Mouse (Mus musculus) embryonic facial prominence, embryonic 15.5 days (tissue): ENCODE results near the gene Gm20388. TPM values are rescaled to one million over a fixed set of nuclear protein-coding genes. Genes with fewer than 3 reads are reported as not detected.

ENCODE experiments used
- ATAC-seq: fragments of 200-750 bp; cut with Nextera tagmentation; 2 replicates; pipeline ENCODE4 v1.8.0; 2017; ENCODE audit warnings: low read depth, moderate TSS enrichment; ENCODE audit not compliant: insufficient number of reproducible peaks, low FRiP score, low TSS enrichment
- H3K27ac ChIP-seq: fragments of 300-500 bp; sonication (generic); replicated peaks from 2 replicates; pipeline ENCODE4 v1.5.1; 2015; ENCODE audit warnings: mild to moderate bottlenecking, inconsistent platforms
- H3K27me3 ChIP-seq: fragments of 300-500 bp; sonication (generic); 2 replicates; pipeline ENCODE4 v1.6.1; 2015; ENCODE audit warnings: inconsistent platforms
- H3K36me3 ChIP-seq: fragments of 300-500 bp; sonication (generic); 2 replicates; pipeline ENCODE4 v1.6.1; 2015; ENCODE audit warnings: mild to moderate bottlenecking, inconsistent platforms
- H3K4me1 ChIP-seq: fragments of 300-500 bp; sonication (generic); 2 replicates; pipeline ENCODE4 v1.6.1; 2015; ENCODE audit warnings: inconsistent platforms
- H3K4me2 ChIP-seq: fragments of 300-500 bp; sonication (generic); replicated peaks from 2 replicates; pipeline ENCODE4 v1.6.1; 2015; ENCODE audit warnings: mild to moderate bottlenecking, inconsistent platforms
- H3K4me3 ChIP-seq: fragments of 300-500 bp; sonication (generic); replicated peaks from 2 replicates; pipeline ENCODE4 v1.5.1; 2015; ENCODE audit warnings: mild to moderate bottlenecking, inconsistent platforms
- H3K9ac ChIP-seq: fragments of 300-500 bp; sonication (generic); 2 replicates; pipeline ENCODE4 v1.6.1; 2015; ENCODE audit warnings: inconsistent platforms
- H3K9me3 ChIP-seq: fragments of 300-500 bp; sonication (generic); replicated peaks from 2 replicates; pipeline ENCODE4 v1.6.1; 2016; ENCODE audit warnings: inconsistent platforms
- WGBS: fragments of 180-500 bp; shearing (Covaris S2); methylation state at CpG from one replicate; pipeline ENCODE4 v1.1.7; 2015; 5-methylcytosine and 5-hydroxymethylcytosine counted together
- polyA plus RNA-seq: library from polyadenylated mRNA; unstranded; fragments of >200 nt; fragmentation: Nextera tagmentation; extraction: Ambion mirVana; gene quantifications from 2 replicates; pipeline ENCODE4 v1.2.1, GENCODE M21; 2015

Gm20388 gene
- polyA plus RNA-seq, 1 experiment from 2014 or later, result 8.0 TPM

- WGBS, result 49% methylated on average over 2 of the region's 2 CpGs
- H3K27ac ChIP-seq, result 0 out of 2 replicates have a peak overlapping the region, but pooled peaks have one; percentile 7
- no peak for ATAC-seq
Observed at GRCm38 (mm10) chr8:121003639-121004038, 1093.0 kb downstream of the Gm20388 start.

DNA sequence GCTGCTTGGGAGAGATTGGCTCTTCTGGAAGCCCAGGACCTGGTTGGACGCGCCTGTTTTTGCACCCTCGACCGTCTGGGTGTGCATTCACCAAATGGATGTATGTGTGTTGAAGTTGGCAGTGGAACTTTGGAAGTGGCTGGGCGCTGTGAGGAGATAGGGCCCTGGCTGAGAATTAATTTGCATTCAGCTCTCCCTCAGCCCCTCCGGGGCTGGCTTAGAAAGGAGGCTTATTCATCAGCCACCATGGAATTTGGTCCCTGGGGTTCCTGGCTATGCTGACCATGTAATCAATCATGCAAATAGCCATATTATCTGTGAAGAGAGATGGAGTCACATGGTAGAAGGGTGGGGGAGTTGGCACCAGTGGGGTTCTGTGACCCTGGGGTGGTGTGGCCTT lies 1102.7 kb downstream of the Gm20388 start:
- Histone ChIP-seq H3K36me3 (no peaks in the 10 kb centered on the region), H3K27ac (no peak overlapping the region), H3K9ac (no peak overlapping the region), H3K4me3 (no peak overlapping the region), H3K27me3 (peaks cover 26% of the 10 kb centered on the region), H3K4me1 (no peaks in the 10 kb centered on the region), H3K9me3 (no peaks in the 10 kb centered on the region), H3K4me2 (no peak overlapping the region)
- 44% methylated on average over 6 of the region's 6 CpGs for WGBS
- no peak for ATAC-seq

More at GRCm38 (mm10) chr8:121003639-121004038, 1093.0 kb downstream of the Gm20388 start:
- no peak overlapping the region for H3K4me2 ChIP-seq
- H3K27me3 ChIP-seq, result 0 out of 2 replicates have a peak, but pooled peaks cover 7% of the 10 kb centered on the region
- no peaks in the 10 kb centered on the region for H3K36me3 ChIP-seq
- peaks cover 9% of the 10 kb centered on the region for H3K4me1 ChIP-seq
- H3K9ac ChIP-seq, result no peak overlapping the region
- H3K4me3 ChIP-seq, result no peak overlapping the region
- 0 out of 2 replicates have a peak, but pooled peaks cover 3% of the 10 kb centered on the region for H3K9me3 ChIP-seq

- H3K4me2 ChIP-seq, result no peak overlapping the region
- no peak overlapping the region for H3K27ac ChIP-seq
- no peaks in the 10 kb centered on the region for H3K36me3 ChIP-seq
- no peak for ATAC-seq
- H3K27me3 ChIP-seq, result peaks cover 16% of the 10 kb centered on the region; the same call in 1 of the 2 replicates
- no peaks in the 10 kb centered on the region for H3K9me3 ChIP-seq
- H3K4me1 ChIP-seq, result 0 out of 2 replicates have a peak, but pooled peaks cover 2% of the 10 kb centered on the region
- WGBS, result 83% methylated on average over 17 of the region's 17 CpGs
- no peak overlapping the region for H3K9ac ChIP-seq
- no peak overlapping the region for H3K4me3 ChIP-seq
Observed at GRCm38 (mm10) chr8:121016621-121017020, 1106.0 kb downstream of the Gm20388 start.

DNA sequence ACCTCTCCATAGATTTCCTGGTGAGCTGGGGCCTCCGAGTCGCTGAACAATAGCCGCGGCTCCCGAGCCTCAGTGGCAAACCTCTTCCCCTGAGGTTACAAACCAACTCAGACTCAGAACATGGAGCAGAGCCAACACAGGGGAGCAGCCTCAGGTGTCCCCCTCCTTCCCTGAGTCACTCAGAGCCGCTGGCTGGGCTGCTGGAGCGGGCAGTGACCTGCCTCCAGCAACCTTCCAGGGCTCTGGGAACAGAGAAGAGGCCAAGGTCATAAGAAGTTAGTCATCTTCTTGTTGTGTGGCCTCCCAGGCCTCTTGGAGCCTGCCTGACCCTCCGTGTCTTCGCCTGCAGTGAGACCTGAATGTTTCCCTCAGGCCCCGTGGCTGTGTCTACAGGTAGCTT lies 1107.6 kb downstream of the Gm20388 start:
- H3K27ac ChIP-seq, result no peak overlapping the region
- WGBS, result 75% methylated on average over 10 of the region's 10 CpGs
- H3K9me3 ChIP-seq, result no peaks in the 10 kb centered on the region
- H3K9ac ChIP-seq, result no peak overlapping the region
- H3K4me1 ChIP-seq, result 0 out of 2 replicates have a peak, but pooled peaks cover 2% of the 10 kb centered on the region
- H3K27me3 ChIP-seq, result peaks cover 17% of the 10 kb centered on the region
- H3K4me3 ChIP-seq, result no peak overlapping the region
- H3K36me3 ChIP-seq, result no peaks in the 10 kb centered on the region
- H3K4me2 ChIP-seq, result no peak overlapping the region
- ATAC-seq, result no peak

DNA sequence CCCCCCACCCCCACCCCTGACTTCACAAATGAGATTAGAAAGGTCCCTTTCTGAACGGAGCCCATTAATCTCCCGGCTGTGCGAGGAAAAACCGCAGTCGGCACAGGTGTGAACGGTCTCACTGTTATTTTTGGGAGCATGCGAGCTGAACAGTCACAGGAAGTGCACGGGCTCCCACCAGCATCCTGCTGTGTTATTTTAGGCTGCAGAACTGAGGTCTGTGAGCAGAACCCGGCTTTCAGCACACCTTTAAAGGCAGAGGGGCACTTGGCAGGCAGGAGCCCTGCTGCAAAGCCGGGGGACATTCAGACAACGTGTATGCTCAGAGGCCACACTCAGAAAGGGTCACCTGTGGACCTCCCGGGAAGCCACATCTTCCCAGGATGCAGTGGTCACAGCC lies 1110.8 kb downstream of the Gm20388 start:
- no peak overlapping the region for H3K4me2 ChIP-seq
- no peak for ATAC-seq
- H3K4me1 ChIP-seq, result 0 out of 2 replicates have a peak, but pooled peaks cover 7% of the 10 kb centered on the region
- H3K36me3 ChIP-seq, result no peaks in the 10 kb centered on the region
- H3K4me3 ChIP-seq, result no peak overlapping the region
- no peak overlapping the region for H3K27ac ChIP-seq
- H3K9ac ChIP-seq, result no peak overlapping the region
- H3K27me3 ChIP-seq, result peaks cover 16% of the 10 kb centered on the region
- no peaks in the 10 kb centered on the region for H3K9me3 ChIP-seq
- WGBS, result 45% methylated on average over 12 of the region's 12 CpGs

DNA sequence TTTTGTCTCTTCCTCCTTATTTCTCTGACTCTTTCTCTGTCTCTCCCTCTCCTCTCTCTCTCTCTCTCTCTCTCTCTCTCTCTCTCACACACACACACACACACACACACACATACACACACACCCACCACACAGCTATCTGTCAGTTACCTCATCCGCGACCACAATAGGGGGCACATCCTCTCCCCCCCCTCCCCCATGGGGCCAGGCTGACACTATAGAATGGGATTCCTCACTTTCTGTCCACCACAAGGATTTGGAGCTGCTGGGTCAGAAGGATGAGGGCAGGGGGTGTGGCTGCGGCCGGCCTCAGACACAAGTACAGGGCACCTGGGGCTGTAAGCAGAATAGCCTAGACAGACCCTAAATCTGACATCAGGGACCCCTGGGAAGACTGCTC lies 1112.4 kb downstream of the Gm20388 start:
- ATAC-seq, result no peak
- WGBS, result 86% methylated on average over 4 of the region's 4 CpGs
- Histone ChIP-seq H3K4me1 (peaks cover 13% of the 10 kb centered on the region), H3K27me3 (peaks cover 9% of the 10 kb centered on the region), H3K4me2 (no peak overlapping the region), H3K27ac (no peak overlapping the region), H3K4me3 (no peak overlapping the region), H3K9ac (no peak overlapping the region), H3K9me3 (no peaks in the 10 kb centered on the region), H3K36me3 (no peaks in the 10 kb centered on the region)

DNA sequence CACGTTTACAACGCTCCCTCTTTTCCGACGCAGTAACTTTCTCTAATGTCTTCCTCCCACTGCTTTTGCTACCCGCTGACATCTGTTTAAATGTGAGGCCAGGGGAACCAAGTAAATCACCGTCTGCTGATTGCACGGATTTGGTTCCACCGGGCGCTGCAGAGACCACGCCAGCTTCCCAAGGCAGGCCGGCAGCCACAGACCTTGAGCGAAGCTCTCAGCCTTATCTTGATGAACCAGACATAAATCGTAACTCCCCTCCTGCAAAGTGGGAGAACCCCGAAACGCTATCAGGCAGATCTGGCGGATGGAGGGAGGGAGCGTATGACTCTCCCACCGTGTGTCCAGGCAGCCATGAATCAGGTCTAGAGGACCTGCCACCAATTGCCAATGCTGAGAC lies 1113.1 kb downstream of the Gm20388 start:
- H3K4me3 ChIP-seq, result no peak overlapping the region
- H3K4me1 ChIP-seq, result peaks cover 14% of the 10 kb centered on the region
- no peak for ATAC-seq
- no peak overlapping the region for H3K27ac ChIP-seq
- peaks cover 9% of the 10 kb centered on the region for H3K27me3 ChIP-seq
- WGBS, result 58% methylated on average over 18 of the region's 18 CpGs
- no peaks in the 10 kb centered on the region for H3K36me3 ChIP-seq
- H3K9ac ChIP-seq, result no peak overlapping the region
- H3K4me2 ChIP-seq, result no peak overlapping the region
- no peaks in the 10 kb centered on the region for H3K9me3 ChIP-seq

DNA sequence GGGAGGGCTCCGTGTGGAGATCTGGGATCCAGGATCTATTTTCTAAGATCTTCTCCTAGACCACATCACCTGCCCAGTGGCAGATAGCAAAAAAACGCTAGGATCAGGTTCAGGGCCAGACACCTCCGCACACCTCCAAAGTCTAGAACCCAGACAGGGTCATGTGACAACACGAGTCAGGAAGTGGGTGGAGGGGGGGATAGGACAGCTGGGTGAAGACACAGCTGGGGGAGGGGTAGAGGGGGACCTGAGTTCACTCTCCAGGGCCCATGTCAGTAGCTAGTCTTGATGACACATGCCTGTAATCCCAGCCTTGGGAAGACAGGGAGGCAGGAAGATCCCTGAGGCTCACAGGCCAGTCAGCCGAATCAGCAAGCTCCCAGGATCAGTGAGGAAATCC lies 1114.8 kb downstream of the Gm20388 start:
- Histone ChIP-seq H3K27ac (no peak overlapping the region), H3K27me3 (peaks cover 9% of the 10 kb centered on the region), H3K36me3 (no peaks in the 10 kb centered on the region), H3K4me2 (no peak overlapping the region), H3K9me3 (no peaks in the 10 kb centered on the region), H3K9ac (no peak overlapping the region), H3K4me3 (no peak overlapping the region), H3K4me1 (peaks cover 14% of the 10 kb centered on the region)
- WGBS, result 65% methylated on average over 5 of the region's 5 CpGs
- ATAC-seq, result no peak

GRCm38 (mm10) chr8:121027787-121028186 lies 1117.1 kb downstream of the Gm20388 start:
- no peaks in the 10 kb centered on the region for H3K36me3 ChIP-seq
- no peak; the same call in 1 of the 2 replicates for ATAC-seq
- no peaks in the 10 kb centered on the region for H3K9me3 ChIP-seq
- H3K4me2 ChIP-seq, result no peak overlapping the region
- no peak overlapping the region for H3K27ac ChIP-seq
- 32% methylated on average over 13 of the region's 13 CpGs for WGBS
- H3K4me3 ChIP-seq, result no peak overlapping the region
- peaks cover 10% of the 10 kb centered on the region for H3K27me3 ChIP-seq
- H3K4me1 ChIP-seq, result peaks cover 12% of the 10 kb centered on the region
- no peak overlapping the region for H3K9ac ChIP-seq

GRCm38 (mm10) chr8:121029076-121029475 lies 1118.4 kb downstream of the Gm20388 start:
- WGBS, result 75% methylated on average over 6 of the region's 6 CpGs
- no peak for ATAC-seq

GRCm38 (mm10) chr8:121030496-121031040 lies 1119.9 kb downstream of the Gm20388 start:
- Histone ChIP-seq H3K27me3 (peaks cover 5% of the 10 kb centered on the region; the same call in 1 of the 2 replicates), H3K4me1 (peaks cover 6% of the 10 kb centered on the region), H3K9ac (no peak overlapping the region), H3K27ac (no peak overlapping the region), H3K4me3 (no peak overlapping the region), H3K9me3 (no peaks in the 10 kb centered on the region), H3K36me3 (no peaks in the 10 kb centered on the region), H3K4me2 (no peak overlapping the region)
- ATAC-seq, result no peak
- 68% methylated on average over 10 of the region's 10 CpGs for WGBS

More at GRCm38 (mm10) chr8:121029076-121029475, 1118.4 kb downstream of the Gm20388 start:
- Histone ChIP-seq H3K36me3 (no peaks in the 10 kb centered on the region), H3K9me3 (no peaks in the 10 kb centered on the region), H3K4me3 (no peak overlapping the region), H3K4me1 (peaks cover 6% of the 10 kb centered on the region), H3K9ac (no peak overlapping the region), H3K27me3 (peaks cover 5% of the 10 kb centered on the region; the same call in 1 of the 2 replicates), H3K4me2 (no peak overlapping the region), H3K27ac (no peak overlapping the region)
